Mouse (Mus musculus) erythroblast, embryonic 14.5 days (primary cell): Measurements from ENCODE around the gene Ltb.

Experiments
- GATA1 ChIP-seq: IDR thresholded peaks from 2 replicates; pipeline ENCODE4 v1.6.1; 2012; ENCODE audit warnings: low read length, inconsistent platforms, mixed read lengths
- TAL1 ChIP-seq: IDR thresholded peaks from 3 replicates; pipeline ENCODE4 v1.6.1; 2012; ENCODE audit warnings: low read length, inconsistent platforms, mixed read lengths

DNA sequence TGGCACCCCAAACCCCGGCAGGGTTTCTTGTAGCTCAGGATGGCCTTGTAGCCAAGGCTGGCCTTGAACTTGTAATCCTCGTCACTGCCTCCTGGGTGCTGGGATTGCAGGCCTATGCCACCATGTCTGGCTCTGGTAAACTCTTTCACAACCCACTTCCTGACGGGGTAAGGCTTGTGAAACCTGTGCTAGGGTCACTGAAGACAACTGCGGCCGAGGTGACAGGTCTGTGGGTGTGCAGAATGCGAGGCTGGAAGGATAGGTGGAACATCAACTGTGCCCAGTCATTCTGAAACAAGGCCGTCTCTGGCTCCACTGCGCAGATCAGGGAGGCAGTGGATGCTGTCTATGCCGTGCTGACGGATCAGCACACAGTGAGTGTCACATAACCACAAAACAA lies 36.8 kb downstream of the Ltb start:
- TF ChIP-seq GATA1 (no peak), TAL1 (no peak)
